Mouse (Mus musculus): Measurements from ENCODE around the gene Itgb3. TPM values are rescaled to one million over a fixed set of nuclear protein-coding genes. Genes with fewer than 3 reads are reported as not detected.
"Not testable (repeated sequence)": the region's sequence is repeated elsewhere in the genome, so short reads cannot be mapped to it uniquely, and the experiment has no call there.

Itgb3 gene
- polyA plus RNA-seq (2015; fragmentation: Nextera tagmentation; extraction: Ambion mirVana) = 1.5 and 1.7 TPM in 2 replicates

DNA sequence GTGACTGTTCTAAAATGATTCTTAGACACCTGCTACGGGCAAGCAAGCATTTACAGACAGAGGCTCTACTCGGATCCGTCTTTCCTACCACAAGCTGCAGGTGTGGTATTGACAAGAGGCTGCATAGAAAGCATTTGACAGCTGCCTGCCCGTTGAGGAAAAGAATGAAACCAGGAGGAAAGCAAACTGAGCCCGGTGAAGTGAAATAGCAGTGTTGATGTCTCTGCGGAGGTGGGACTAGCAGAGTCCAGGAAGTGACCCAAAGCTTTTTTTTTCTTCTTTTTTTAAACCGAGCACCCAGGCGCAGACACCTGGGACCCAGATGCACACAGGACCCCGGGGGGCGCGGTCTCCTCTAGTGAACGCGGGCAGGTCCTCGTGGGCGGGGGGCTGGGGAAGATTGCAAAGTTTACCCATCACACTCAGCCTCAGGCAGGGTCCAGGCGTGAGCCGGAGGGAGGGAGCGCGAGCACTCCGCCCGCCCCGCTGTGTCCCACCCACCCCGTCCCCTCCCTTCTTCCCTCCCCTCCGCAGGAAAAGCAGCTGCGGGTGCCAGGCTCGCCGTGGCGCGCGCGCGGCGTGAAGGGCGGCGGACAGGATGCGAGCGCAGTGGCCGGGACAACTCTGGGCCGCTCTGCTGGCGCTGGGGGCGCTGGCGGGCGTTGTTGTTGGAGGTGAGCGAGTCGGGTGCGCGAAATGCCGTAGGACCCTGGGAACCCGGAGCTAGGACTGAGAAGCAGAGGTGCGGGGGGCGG lies at the start of gene Itgb3:
TSS of gene Itgb3 (plus strand) at position 510 of the 755 bp plus-strand sequence.
- Histone ChIP-seq H3K9me3 (no peaks in the 10 kb centered on the region), H3K9ac (peak within 1 kb of the TSS; percentile 48), H3K4me3 (peak within 1 kb of the TSS; percentile 56), H3K4me1 (replicated peaks) (peaks cover 12% of the 10 kb centered on the region; the same call in 1 of the 2 replicates), H3K36me3 (no peaks in the 10 kb centered on the region), H3K27me3 (peaks cover 23% of the 10 kb centered on the region; the same call in 1 of the 2 replicates), H3K27ac (replicated peaks) (no peak within 1 kb of the TSS), H3K4me2 (peak within 1 kb of the TSS; percentile 91)
- peak; percentile 93 for ATAC-seq (ENCODE audit: low FRiP score, low read depth)
- 1% methylated on average over 45 of the region's 51 CpGs for WGBS

DNA sequence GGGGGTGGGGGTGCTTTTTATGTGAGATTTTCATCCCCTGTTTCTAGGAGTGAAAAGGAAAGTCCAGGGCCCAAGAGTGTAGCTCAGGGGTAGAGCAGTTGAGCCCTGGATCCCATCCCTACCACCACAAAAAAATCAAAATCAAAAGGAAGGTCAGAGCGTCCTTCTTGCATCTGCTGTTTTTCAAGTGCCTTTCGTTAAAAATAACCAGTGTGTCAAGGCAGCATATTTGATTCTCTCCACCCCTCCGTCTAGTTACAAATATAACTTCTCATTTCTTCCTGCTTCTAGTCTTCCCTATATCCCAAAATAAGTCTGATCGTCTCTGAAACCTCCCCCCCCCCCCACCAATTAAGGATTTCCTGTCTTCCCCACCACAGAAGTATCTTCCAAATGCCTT lies 49.7 kb upstream of the Itgb3 start:
- H3K36me3 ChIP-seq = no peaks in the 10 kb centered on the region
- no peak overlapping the region for H3K4me2 ChIP-seq
- no peak overlapping the region for H3K27ac ChIP-seq (replicated peaks)
- H3K9ac ChIP-seq = no peak overlapping the region
- ATAC-seq (ENCODE audit: low FRiP score, low read depth) = no peak
- no peaks in the 10 kb centered on the region for H3K4me1 ChIP-seq (replicated peaks)
- H3K9me3 ChIP-seq = no peaks in the 10 kb centered on the region
- 87% methylated on average over 4 of the region's 4 CpGs for WGBS
- H3K4me3 ChIP-seq = no peak overlapping the region
- H3K27me3 ChIP-seq = no peaks in the 10 kb centered on the region

DNA sequence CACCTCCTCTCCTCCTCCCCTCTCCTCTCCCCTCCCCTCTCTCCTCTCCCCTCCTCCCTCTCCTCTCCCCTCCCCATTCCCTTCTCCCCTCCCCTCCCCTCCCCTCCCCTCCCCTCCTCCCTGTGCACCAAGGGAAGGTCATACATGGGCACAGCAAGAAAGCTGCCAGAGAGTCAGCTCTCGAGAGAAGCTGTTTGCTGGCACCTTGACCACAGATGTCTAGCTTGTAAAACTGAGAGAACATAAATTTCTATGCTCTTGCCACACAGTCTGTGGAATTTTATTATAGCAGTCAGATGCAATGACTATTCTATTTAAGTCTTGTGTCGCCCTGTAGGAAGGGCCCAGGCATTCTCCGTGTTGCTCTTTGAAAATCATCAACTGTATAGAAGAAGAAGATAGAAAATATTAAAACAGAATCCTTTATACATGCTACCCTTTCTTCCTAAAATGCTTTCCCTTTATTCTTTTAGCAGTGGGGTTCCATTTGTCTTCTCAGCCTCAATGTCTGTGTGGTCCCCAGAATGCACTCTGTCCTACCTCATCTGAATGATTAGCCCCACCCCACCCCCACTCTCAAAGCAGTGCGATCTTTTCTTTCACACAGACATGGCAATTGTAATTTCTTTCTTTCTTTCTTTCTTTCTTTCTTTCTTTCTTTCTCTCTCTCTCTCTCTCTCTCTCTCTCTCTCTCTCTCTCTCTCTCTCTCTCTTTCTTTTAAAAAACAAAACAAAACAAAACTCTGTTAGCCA lies 49.0 kb upstream of the Itgb3 start:
- no peak overlapping the region for H3K27ac ChIP-seq (replicated peaks)
- no peak overlapping the region for H3K4me3 ChIP-seq
- no peak overlapping the region for H3K4me2 ChIP-seq
- no peaks in the 10 kb centered on the region for H3K4me1 ChIP-seq (replicated peaks)
- H3K9me3 ChIP-seq = no peaks in the 10 kb centered on the region
- no peaks in the 10 kb centered on the region for H3K27me3 ChIP-seq
- H3K36me3 ChIP-seq = no peaks in the 10 kb centered on the region
- whole genome bisulfite sequencing = 49% methylated on average over 4 of the region's 4 CpGs
- no peak for ATAC-seq (ENCODE audit: low FRiP score, low read depth)
- H3K9ac ChIP-seq = no peak overlapping the region

DNA sequence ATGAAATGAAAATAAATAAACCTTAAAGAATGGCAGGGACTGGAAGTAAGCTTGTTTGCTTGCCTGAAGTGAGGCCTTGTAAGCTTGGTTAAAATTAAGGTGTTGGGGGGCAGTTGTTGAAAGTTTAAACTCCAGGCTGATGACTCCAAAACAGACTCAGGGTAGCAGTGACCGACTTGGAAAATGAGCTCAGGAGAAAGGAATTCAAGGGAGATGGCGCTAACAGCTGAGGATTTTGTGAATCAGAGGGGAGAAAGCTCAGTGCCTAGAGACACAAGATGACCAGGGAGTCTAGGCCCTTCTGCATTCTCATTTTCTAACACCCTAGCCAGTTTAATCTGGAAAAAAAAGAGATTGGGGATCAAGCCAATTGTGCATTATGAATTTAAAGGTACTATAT lies 46.8 kb upstream of the Itgb3 start:
- Histone ChIP-seq H3K4me3 (no peak overlapping the region), H3K36me3 (no peaks in the 10 kb centered on the region), H3K4me1 (replicated peaks) (no peaks in the 10 kb centered on the region), H3K27ac (replicated peaks) (no peak overlapping the region), H3K27me3 (no peaks in the 10 kb centered on the region), H3K9me3 (no peaks in the 10 kb centered on the region), H3K9ac (no peak overlapping the region), H3K4me2 (no peak overlapping the region)
- no peak for ATAC-seq (ENCODE audit: low FRiP score, low read depth)
- 67% methylated on average over 2 of the region's 2 CpGs for WGBS

DNA sequence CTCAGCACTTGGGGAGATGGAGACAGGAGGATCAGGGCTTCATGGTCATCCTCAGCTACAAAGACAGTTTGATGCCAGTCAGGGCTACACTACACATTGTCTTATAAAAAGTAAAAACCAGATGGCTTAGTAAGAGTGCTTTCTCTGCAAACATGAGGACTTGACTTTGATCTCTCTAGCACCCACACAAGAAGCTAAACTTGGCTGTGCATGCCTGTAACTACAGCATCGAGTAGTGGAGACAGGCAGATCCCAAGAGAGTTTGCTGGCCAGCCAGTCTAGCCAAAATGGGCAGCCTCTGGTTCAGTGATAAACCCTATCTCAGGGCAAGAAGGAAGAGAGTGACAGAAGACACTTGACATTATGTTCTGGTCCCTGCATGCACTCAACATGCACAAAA lies 44.3 kb upstream of the Itgb3 start:
- Histone ChIP-seq H3K27ac (replicated peaks) (no peak overlapping the region), H3K9ac (no peak overlapping the region), H3K4me3 (no peak overlapping the region), H3K27me3 (no peaks in the 10 kb centered on the region), H3K9me3 (no peaks in the 10 kb centered on the region), H3K36me3 (no peaks in the 10 kb centered on the region), H3K4me2 (no peak overlapping the region), H3K4me1 (replicated peaks) (no peaks in the 10 kb centered on the region)
- WGBS = 79% methylated on average over 1 of the region's 1 CpGs
- ATAC-seq (ENCODE audit: low FRiP score, low read depth) = no peak

DNA sequence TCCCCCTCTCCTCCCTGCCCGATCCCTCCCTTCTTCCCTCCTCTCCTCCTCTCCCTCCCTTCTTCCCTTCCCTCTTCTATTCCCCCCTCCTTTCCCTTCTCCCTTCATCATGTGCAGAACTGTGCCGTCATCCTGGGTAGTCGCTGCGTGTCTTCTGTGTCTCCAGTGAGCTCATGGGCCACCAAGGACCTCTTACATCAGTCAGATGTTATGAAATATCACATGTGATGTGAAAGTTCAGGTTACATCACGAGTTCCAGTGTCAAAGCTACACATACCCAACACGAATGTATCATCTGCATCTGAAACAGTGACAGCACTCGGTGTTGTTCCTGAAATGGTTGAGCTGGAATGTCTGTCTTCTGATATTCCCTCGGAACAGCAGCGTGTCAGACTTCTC lies 42.6 kb upstream of the Itgb3 start:
- H3K4me1 ChIP-seq (replicated peaks) = no peaks in the 10 kb centered on the region
- ATAC-seq (ENCODE audit: low FRiP score, low read depth) = no peak
- H3K9ac ChIP-seq = no peak overlapping the region
- no peaks in the 10 kb centered on the region for H3K9me3 ChIP-seq
- H3K27me3 ChIP-seq = no peaks in the 10 kb centered on the region
- 84% methylated on average over 9 of the region's 9 CpGs for WGBS
- H3K36me3 ChIP-seq = no peaks in the 10 kb centered on the region
- H3K4me2 ChIP-seq = no peak overlapping the region
- no peak overlapping the region for H3K4me3 ChIP-seq
- no peak overlapping the region for H3K27ac ChIP-seq (replicated peaks)

DNA sequence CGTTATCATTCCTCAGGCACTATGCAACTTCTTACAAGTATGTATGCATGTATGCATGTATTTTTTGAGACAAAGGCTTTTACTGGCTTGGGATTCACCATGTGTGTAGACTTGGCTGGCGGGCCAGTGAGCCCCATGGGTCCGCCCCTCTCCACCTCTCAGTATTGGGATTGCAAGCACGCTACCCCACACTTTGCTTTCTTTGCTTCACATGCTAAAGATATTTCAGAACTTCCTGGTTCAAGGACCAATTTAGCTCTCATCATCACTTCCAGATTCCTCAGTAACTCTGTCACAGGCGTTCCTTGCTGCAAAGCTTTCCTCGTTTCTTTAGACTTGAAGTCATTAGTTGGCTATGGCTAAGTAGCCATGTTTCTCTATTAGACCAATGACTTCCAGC lies 41.7 kb upstream of the Itgb3 start:
- WGBS = 86% methylated on average over 6 of the region's 6 CpGs
- H3K36me3 ChIP-seq = no peaks in the 10 kb centered on the region
- H3K9me3 ChIP-seq = no peaks in the 10 kb centered on the region
- no peak for ATAC-seq (ENCODE audit: low FRiP score, low read depth)
- H3K4me3 ChIP-seq = no peak overlapping the region
- no peak overlapping the region for H3K27ac ChIP-seq (replicated peaks)
- H3K4me2 ChIP-seq = no peak overlapping the region
- no peaks in the 10 kb centered on the region for H3K4me1 ChIP-seq (replicated peaks)
- no peak overlapping the region for H3K9ac ChIP-seq
- no peaks in the 10 kb centered on the region for H3K27me3 ChIP-seq

DNA sequence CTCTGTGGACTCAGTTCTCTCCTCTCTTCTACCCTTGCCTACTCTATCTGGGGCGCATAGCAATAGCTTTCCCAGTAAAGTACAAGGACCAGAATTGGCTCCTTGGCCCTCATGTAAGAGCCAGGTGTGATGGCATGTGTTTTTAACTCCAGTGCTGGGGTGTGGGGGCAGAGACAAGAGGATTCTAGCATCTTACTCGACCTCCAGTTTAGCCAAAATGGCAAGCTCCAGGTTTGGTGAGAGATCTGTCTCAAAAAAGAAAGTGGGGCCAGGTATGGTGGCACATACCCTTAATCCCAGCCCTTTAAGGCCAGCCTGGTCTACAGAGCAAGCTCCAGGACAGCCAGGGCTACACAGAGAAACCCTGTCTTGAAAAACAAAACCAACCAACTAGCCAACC lies 41.0 kb upstream of the Itgb3 start:
- Histone ChIP-seq H3K9ac (no peak overlapping the region), H3K4me2 (no peak overlapping the region), H3K4me3 (no peak overlapping the region), H3K27ac (replicated peaks) (no peak overlapping the region), H3K27me3 (no peaks in the 10 kb centered on the region), H3K9me3 (no peaks in the 10 kb centered on the region), H3K4me1 (replicated peaks) (peaks cover 4% of the 10 kb centered on the region; the same call in 1 of the 2 replicates), H3K36me3 (no peaks in the 10 kb centered on the region)
- no peak for ATAC-seq (ENCODE audit: low FRiP score, low read depth)
- 87% methylated on average over 2 of the region's 2 CpGs for WGBS

DNA sequence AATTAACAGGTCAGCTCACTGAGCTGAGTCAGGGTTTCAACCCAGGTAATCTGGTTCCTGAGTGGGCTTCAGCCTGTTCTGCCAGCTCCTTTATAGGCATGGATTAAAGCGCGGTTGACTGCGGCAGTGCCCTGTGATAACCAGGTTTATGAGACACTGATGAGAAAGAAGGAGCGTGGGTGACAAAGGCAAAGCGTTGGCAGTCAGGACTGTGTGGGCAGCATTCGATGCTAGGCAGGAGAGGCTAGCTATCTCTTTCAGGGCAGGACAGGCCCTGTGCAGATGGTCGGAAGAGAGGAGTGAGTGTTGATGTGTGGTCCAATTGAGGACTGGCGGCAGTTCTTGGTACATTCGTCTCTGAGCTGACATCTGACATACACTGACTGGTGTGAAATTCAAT lies 40.1 kb upstream of the Itgb3 start:
- Histone ChIP-seq H3K27me3 (peaks cover 6% of the 10 kb centered on the region; the same call in 1 of the 2 replicates), H3K4me1 (replicated peaks) (peaks cover 4% of the 10 kb centered on the region; the same call in 1 of the 2 replicates), H3K4me3 (no peak overlapping the region), H3K4me2 (no peak overlapping the region), H3K36me3 (no peaks in the 10 kb centered on the region), H3K27ac (replicated peaks) (no peak overlapping the region), H3K9me3 (no peaks in the 10 kb centered on the region), H3K9ac (no peak overlapping the region)
- WGBS = 91% methylated on average over 9 of the region's 9 CpGs
- no peak for ATAC-seq (ENCODE audit: low FRiP score, low read depth)

DNA sequence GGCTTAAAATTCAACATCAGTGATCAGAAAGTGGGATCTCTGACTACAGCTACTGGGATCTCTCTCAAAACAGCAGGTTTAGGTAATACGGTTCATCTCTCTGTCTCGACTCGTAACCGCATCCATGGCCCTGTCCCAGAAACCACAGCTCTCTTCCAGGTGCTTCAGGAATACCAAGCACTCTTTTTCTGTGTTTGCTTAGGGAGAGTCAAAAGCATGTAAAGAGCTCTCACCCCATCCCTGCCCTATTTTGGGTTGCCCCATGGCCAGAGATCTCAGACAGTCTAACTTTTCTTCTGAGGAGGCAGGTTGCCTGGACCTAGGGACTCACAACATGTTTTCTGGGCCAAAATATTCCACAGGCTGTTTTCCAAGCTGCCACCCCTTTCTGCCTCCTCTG lies 39.5 kb upstream of the Itgb3 start:
- peaks cover 6% of the 10 kb centered on the region; the same call in 1 of the 2 replicates for H3K27me3 ChIP-seq
- no peak overlapping the region for H3K27ac ChIP-seq (replicated peaks)
- no peak overlapping the region for H3K9ac ChIP-seq
- no peak overlapping the region for H3K4me2 ChIP-seq
- H3K9me3 ChIP-seq = no peaks in the 10 kb centered on the region
- 96% methylated on average over 4 of the region's 4 CpGs for whole genome bisulfite sequencing
- no peak for ATAC-seq (ENCODE audit: low FRiP score, low read depth)
- no peaks in the 10 kb centered on the region for H3K36me3 ChIP-seq
- H3K4me1 ChIP-seq (replicated peaks) = peaks cover 4% of the 10 kb centered on the region; the same call in 1 of the 2 replicates
- no peak overlapping the region for H3K4me3 ChIP-seq

DNA sequence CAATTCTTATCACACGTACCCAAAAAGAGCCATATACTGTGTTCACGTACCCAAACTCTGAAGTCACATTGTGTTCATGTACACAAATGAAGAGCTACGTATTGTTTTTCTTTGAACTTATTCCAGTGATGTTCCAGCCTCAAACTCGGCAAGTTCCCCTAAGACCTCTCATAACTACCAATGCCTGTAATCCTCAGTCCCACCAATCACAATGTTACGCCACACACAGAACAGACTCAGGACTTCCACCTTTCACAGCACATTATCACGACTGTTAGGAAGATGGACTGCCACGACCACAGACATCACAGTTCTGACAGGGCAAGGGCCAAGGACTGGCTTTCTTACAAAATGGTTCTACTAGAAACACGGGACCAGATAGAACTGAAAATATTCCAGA lies 37.3 kb upstream of the Itgb3 start:
- H3K9ac ChIP-seq; H3K4me1 ChIP-seq (replicated peaks); H3K36me3 ChIP-seq; H3K27me3 ChIP-seq; ATAC-seq (ENCODE audit: low FRiP score, low read depth); H3K9me3 ChIP-seq; H3K4me3 ChIP-seq; H3K27ac ChIP-seq (replicated peaks); H3K4me2 ChIP-seq: not testable (repeated sequence)
- WGBS = 86% methylated on average over 8 of the region's 8 CpGs

DNA sequence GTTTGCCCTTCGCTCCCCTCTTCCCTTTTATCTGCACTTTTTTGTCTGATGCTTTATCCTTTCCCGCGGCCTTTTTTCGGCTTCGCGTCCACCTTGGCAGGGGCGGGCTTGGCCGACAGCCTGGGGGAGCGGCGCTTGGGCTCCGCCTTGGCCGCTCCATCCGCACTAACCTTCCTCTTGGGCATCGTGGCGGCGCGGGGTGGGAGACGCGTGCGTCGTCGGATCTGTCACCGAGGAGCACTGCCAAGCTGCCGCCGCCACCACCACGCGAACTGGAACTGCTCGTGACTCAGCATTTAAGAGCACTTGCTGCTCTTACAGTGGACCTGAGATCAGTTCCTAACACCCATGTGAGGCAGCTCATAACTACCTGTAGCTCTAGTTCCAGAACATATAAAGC lies 36.4 kb upstream of the Itgb3 start:
- Histone ChIP-seq H3K9ac (peak overlapping the region; percentile 26; the same call in 1 of the 2 replicates), H3K4me3 (peak overlapping the region; percentile 40), H3K4me2 (peak overlapping the region; percentile 67)
- 0 out of 2 replicates have a peak, but pooled peaks have one; percentile 30 for ATAC-seq (ENCODE audit: low FRiP score, low read depth)
- WGBS = 4% methylated on average over 28 of the region's 28 CpGs
- H3K27me3 ChIP-seq; H3K4me1 ChIP-seq (replicated peaks); H3K27ac ChIP-seq (replicated peaks); H3K9me3 ChIP-seq; H3K36me3 ChIP-seq: not testable (repeated sequence)

Data from hindbrain, embryonic 15.5 days (tissue).